Mouse (Mus musculus) adrenal gland, postnatal 14 days (tissue): ENCODE measurements at regions not wholly inside any gene's neighbourhood (a gene's known extent, or its start where the extent isn't known, plus 50 kb on each side); places are given as distances from the start of the nearest gene placed in this dataset.
"Not testable (repeated sequence)": the region's sequence is repeated elsewhere in the genome, so short reads cannot be mapped to it uniquely, and the experiment has no call there.

Experiments
- DNase-seq: peaks from one replicate; pipeline ENCODE4 v3.0.0; 2021; ENCODE audit warnings: mixed read lengths

- no peak for DNase-seq
These were observed 299.7 kb upstream of the Pou3f2 start for GRCm38 (mm10) chr4:22787866-22788265.

GRCm38 (mm10) chr4:22763026-22763425, 274.9 kb upstream of the Pou3f2 start:
- not testable (repeated sequence) for DNase-seq
